Mouse (Mus musculus): ENCODE results near the gene Gm5724. TPM values are rescaled to one million over a fixed set of nuclear protein-coding genes. Genes with fewer than 3 reads are reported as not detected.

Gm5724 gene
- not detected in 2 replicates for total RNA-seq (2015; ENCODE audit: low replicate concordance)
- not detected in 2 replicates for total RNA-seq (2017; ENCODE audit: low replicate concordance)

- ATAC-seq (replicated peaks; ENCODE audit: low FRiP score, poor library complexity, severe bottlenecking) = no peak
These were observed at the start of gene Gm5724 for GRCm38 (mm10) chr6:141773710-141774109. Gm5724 (minus strand) TSS chr6:141773810.

DNA sequence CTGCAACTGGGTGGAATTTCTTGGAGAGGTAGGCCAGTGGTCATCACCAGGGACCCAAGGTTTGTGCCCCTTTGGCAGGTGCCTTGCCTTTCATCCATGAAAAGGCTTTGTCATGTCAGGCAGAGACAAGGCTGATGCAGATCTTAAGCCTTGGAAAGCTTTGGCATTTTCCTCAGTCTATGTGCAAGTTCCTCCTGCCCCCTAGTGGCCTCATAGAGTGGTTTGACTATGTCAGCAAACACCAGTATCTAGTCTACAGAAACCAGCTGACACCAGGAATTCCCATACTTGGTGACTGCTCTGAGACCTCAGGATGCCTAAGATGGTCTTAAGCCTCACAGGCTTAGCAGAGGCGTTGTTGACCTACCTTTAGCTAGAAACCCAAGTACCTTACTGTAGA, 24.2 kb upstream of the Gm5724 start:
- ATAC-seq (replicated peaks; ENCODE audit: low FRiP score, poor library complexity, severe bottlenecking) = no peak

GRCm38 (mm10) chr6:141774476-141774875, 866 bp upstream of the Gm5724 start:
- no peak for ATAC-seq (replicated peaks; ENCODE audit: low FRiP score, poor library complexity, severe bottlenecking)

GRCm38 (mm10) chr6:141691246-141691645, 82.4 kb downstream of the Gm5724 start:
- ATAC-seq (replicated peaks; ENCODE audit: low FRiP score, poor library complexity, severe bottlenecking) = no peak

- ATAC-seq (replicated peaks; ENCODE audit: low FRiP score, poor library complexity, severe bottlenecking) = no peak
These were observed 86.6 kb downstream of the Gm5724 start for GRCm38 (mm10) chr6:141687008-141687407.

Other genes with a start within 250 kb of the Gm5724 start
- gene Slco1c1, start 249.4 kb downstream of the Gm5724 start, total RNA-seq (2015; ENCODE audit: low replicate concordance) = not detected in 2 replicates
- not detected in 2 replicates for gene Slco1c1, start 249.4 kb downstream of the Gm5724 start, total RNA-seq (2017; ENCODE audit: low replicate concordance)
- not detected in 2 replicates for gene Slco1b2, start 144.3 kb downstream of the Gm5724 start, total RNA-seq (2015; ENCODE audit: low replicate concordance)
- gene Slco1b2, start 144.3 kb downstream of the Gm5724 start, total RNA-seq (2017; ENCODE audit: low replicate concordance) = not detected in 2 replicates
- gene Slco1a4, start 82.4 kb upstream of the Gm5724 start, total RNA-seq (2015; ENCODE audit: low replicate concordance) = not detected in 2 replicates
- not detected in 2 replicates for gene Slco1a4, start 82.4 kb upstream of the Gm5724 start, total RNA-seq (2017; ENCODE audit: low replicate concordance)
- gene Slco1a1, start 173.2 kb upstream of the Gm5724 start, total RNA-seq (2015; ENCODE audit: low replicate concordance) = not detected in 2 replicates
- not detected in 2 replicates for gene Slco1a1, start 173.2 kb upstream of the Gm5724 start, total RNA-seq (2017; ENCODE audit: low replicate concordance)
- not detected in 2 replicates for gene Gm6614, start 237.6 kb upstream of the Gm5724 start, total RNA-seq (2015; ENCODE audit: low replicate concordance)
- gene Gm6614, start 237.6 kb upstream of the Gm5724 start, total RNA-seq (2017; ENCODE audit: low replicate concordance) = not detected in 2 replicates